Mouse (Mus musculus): ENCODE data around the gene Oaz1. TPM values are rescaled to one million over a fixed set of nuclear protein-coding genes. Genes with fewer than 3 reads are reported as not detected.

Oaz1 gene
- polyA plus RNA-seq, 1 experiment from 2014 or later, result 2,086 TPM

- no peak for ATAC-seq (ENCODE audit: low FRiP score, low TSS enrichment)
- no peak overlapping the region for H3K4me2 ChIP-seq (replicated peaks; ENCODE audit: low read depth, low read length)
- H3K4me1 ChIP-seq (ENCODE audit: insufficient read depth, low read length), result peaks cover 30% of the 10 kb centered on the region
- H3K9me3 ChIP-seq (ENCODE audit: low read length), result no peaks in the 10 kb centered on the region
- 87% methylated on average over 10 of the region's 10 CpGs for WGBS
- peaks cover 49% of the 10 kb centered on the region for H3K36me3 ChIP-seq (ENCODE audit: insufficient read depth, low read length)
- no peaks in the 10 kb centered on the region for H3K27me3 ChIP-seq (ENCODE audit: insufficient read depth, low read length)
- no peak overlapping the region for H3K27ac ChIP-seq (ENCODE audit: low read length)
- no peak overlapping the region for H3K4me3 ChIP-seq (ENCODE audit: low read length)
- no peak overlapping the region for H3K9ac ChIP-seq (replicated peaks; ENCODE audit: low read length)
Observed at GRCm38 (mm10) chr10:80802204-80802912, 24.1 kb upstream of the Oaz1 start.

GRCm38 (mm10) chr10:80802996-80803395 lies 23.5 kb upstream of the Oaz1 start:
- Histone ChIP-seq H3K9ac (replicated peaks; ENCODE audit: low read length) (no peak overlapping the region), H3K27me3 (ENCODE audit: insufficient read depth, low read length) (0 out of 2 replicates have a peak, but pooled peaks cover under 1% of the 10 kb centered on the region), H3K4me2 (replicated peaks; ENCODE audit: low read depth, low read length) (no peak overlapping the region), H3K36me3 (ENCODE audit: insufficient read depth, low read length) (peaks cover 49% of the 10 kb centered on the region), H3K27ac (ENCODE audit: low read length) (no peak overlapping the region), H3K4me3 (ENCODE audit: low read length) (no peak overlapping the region), H3K4me1 (ENCODE audit: insufficient read depth, low read length) (peaks cover 36% of the 10 kb centered on the region), H3K9me3 (ENCODE audit: low read length) (no peaks in the 10 kb centered on the region)
- ATAC-seq (ENCODE audit: low FRiP score, low TSS enrichment), result no peak
- 82% methylated on average over 3 of the region's 3 CpGs for WGBS

GRCm38 (mm10) chr10:80804340-80804739 lies 22.1 kb upstream of the Oaz1 start:
- H3K27me3 ChIP-seq (ENCODE audit: insufficient read depth, low read length), result peaks cover 4% of the 10 kb centered on the region; the same call in 1 of the 2 replicates
- H3K9ac ChIP-seq (replicated peaks; ENCODE audit: low read length), result no peak overlapping the region
- no peak overlapping the region for H3K27ac ChIP-seq (ENCODE audit: low read length)
- H3K9me3 ChIP-seq (ENCODE audit: low read length), result no peaks in the 10 kb centered on the region
- H3K4me1 ChIP-seq (ENCODE audit: insufficient read depth, low read length), result peaks cover 48% of the 10 kb centered on the region
- ATAC-seq (ENCODE audit: low FRiP score, low TSS enrichment), result no peak
- peaks cover 49% of the 10 kb centered on the region for H3K36me3 ChIP-seq (ENCODE audit: insufficient read depth, low read length)
- no peak overlapping the region for H3K4me2 ChIP-seq (replicated peaks; ENCODE audit: low read depth, low read length)
- no peak overlapping the region for H3K4me3 ChIP-seq (ENCODE audit: low read length)
- WGBS, result 100% methylated on average over 2 of the region's 2 CpGs

DNA sequence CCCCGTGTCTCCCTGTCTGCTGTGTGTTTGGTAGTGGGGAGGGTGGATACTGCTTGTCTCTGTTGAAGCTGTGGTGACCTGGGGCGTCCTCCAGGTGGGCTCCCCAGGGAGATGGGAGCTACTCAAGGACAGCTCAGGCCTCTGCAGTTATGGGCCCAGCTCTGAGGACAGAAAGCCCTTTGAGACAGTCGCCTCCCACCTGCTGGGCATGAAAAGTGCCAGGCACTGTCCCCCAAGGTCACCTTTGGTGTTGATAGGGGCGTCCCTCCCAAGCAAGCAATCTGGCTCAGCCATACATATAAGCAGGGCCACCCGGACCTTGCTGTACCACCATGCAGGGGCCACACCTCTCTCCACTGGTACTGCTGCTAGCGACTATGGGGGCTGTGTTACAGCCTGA lies 21.5 kb upstream of the Oaz1 start, which contains the start of gene Amh:
Gene Amh (plus strand): TSS at position 328 of the 400 bp plus-strand sequence.
- H3K36me3 ChIP-seq (ENCODE audit: insufficient read depth, low read length), result peaks cover 49% of the 10 kb centered on the region
- ATAC-seq (ENCODE audit: low FRiP score, low TSS enrichment), result no peak
- no peak within 1 kb of the TSS for H3K4me3 ChIP-seq (ENCODE audit: low read length)
- H3K4me1 ChIP-seq (ENCODE audit: insufficient read depth, low read length), result peaks cover 46% of the 10 kb centered on the region
- no peak within 1 kb of the TSS for H3K9ac ChIP-seq (replicated peaks; ENCODE audit: low read length)
- H3K9me3 ChIP-seq (ENCODE audit: low read length), result no peaks in the 10 kb centered on the region
- no peak within 1 kb of the TSS for H3K4me2 ChIP-seq (replicated peaks; ENCODE audit: low read depth, low read length)
- H3K27me3 ChIP-seq (ENCODE audit: insufficient read depth, low read length), result peaks cover 4% of the 10 kb centered on the region; the same call in 1 of the 2 replicates
- no peak within 1 kb of the TSS for H3K27ac ChIP-seq (ENCODE audit: low read length)
- 69% methylated on average over 6 of the region's 6 CpGs for WGBS

GRCm38 (mm10) chr10:80805322-80805721 lies 21.1 kb upstream of the Oaz1 start:
- Histone ChIP-seq H3K9ac (replicated peaks; ENCODE audit: low read length) (no peak overlapping the region), H3K9me3 (ENCODE audit: low read length) (no peaks in the 10 kb centered on the region), H3K36me3 (ENCODE audit: insufficient read depth, low read length) (peaks cover 46% of the 10 kb centered on the region), H3K27ac (ENCODE audit: low read length) (no peak overlapping the region), H3K4me2 (replicated peaks; ENCODE audit: low read depth, low read length) (no peak overlapping the region), H3K4me3 (ENCODE audit: low read length) (no peak overlapping the region), H3K4me1 (ENCODE audit: insufficient read depth, low read length) (peaks cover 46% of the 10 kb centered on the region), H3K27me3 (ENCODE audit: insufficient read depth, low read length) (peaks cover 6% of the 10 kb centered on the region)
- WGBS, result 78% methylated on average over 5 of the region's 5 CpGs
- no peak for ATAC-seq (ENCODE audit: low FRiP score, low TSS enrichment)

DNA sequence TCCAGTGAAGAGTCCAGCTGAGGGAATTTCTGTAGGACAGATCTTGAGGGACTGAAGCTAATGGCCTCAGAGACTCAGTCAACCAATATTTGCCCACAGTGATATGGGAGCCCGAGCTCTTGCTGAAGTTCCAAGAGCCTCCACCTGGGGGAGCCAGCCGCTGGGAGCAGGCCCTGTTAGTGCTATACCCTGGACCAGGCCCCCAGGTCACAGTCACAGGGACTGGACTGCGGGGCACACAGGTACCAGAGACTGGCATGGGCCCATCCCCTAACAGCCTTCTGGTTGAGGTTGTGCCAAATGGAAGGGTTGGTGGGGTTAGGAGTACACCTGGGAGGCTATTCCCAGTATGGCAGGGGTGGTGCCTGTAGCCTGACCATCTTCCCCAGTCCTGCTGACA lies 20.5 kb upstream of the Oaz1 start:
- peak; percentile 44 for ATAC-seq (ENCODE audit: low FRiP score, low TSS enrichment)
- no peak overlapping the region for H3K9ac ChIP-seq (replicated peaks; ENCODE audit: low read length)
- peaks cover 42% of the 10 kb centered on the region for H3K36me3 ChIP-seq (ENCODE audit: insufficient read depth, low read length)
- H3K4me2 ChIP-seq (replicated peaks; ENCODE audit: low read depth, low read length), result no peak overlapping the region
- H3K27ac ChIP-seq (ENCODE audit: low read length), result no peak overlapping the region
- H3K27me3 ChIP-seq (ENCODE audit: insufficient read depth, low read length), result peaks cover 6% of the 10 kb centered on the region
- H3K4me3 ChIP-seq (ENCODE audit: low read length), result no peak overlapping the region
- H3K4me1 ChIP-seq (ENCODE audit: insufficient read depth, low read length), result peaks cover 48% of the 10 kb centered on the region
- H3K9me3 ChIP-seq (ENCODE audit: low read length), result no peaks in the 10 kb centered on the region
- 19% methylated on average over 3 of the region's 3 CpGs for WGBS

- Histone ChIP-seq H3K27me3 (ENCODE audit: insufficient read depth, low read length) (peaks cover 6% of the 10 kb centered on the region), H3K9ac (replicated peaks; ENCODE audit: low read length) (peak overlapping the region; percentile 70), H3K4me2 (replicated peaks; ENCODE audit: low read depth, low read length) (peak overlapping the region; percentile 95), H3K27ac (ENCODE audit: low read length) (peak overlapping the region; percentile 66), H3K36me3 (ENCODE audit: insufficient read depth, low read length) (peaks cover 36% of the 10 kb centered on the region), H3K9me3 (ENCODE audit: low read length) (no peaks in the 10 kb centered on the region), H3K4me1 (ENCODE audit: insufficient read depth, low read length) (peaks cover 48% of the 10 kb centered on the region), H3K4me3 (ENCODE audit: low read length) (peak overlapping the region; percentile 49)
- peak; percentile 1; the same call in 1 of the 2 replicates for ATAC-seq (ENCODE audit: low FRiP score, low TSS enrichment)
- WGBS, result 42% methylated on average over 34 of the region's 34 CpGs
Observed at GRCm38 (mm10) chr10:80806341-80807056, 20.0 kb upstream of the Oaz1 start.

GRCm38 (mm10) chr10:80807057-80807627 lies 19.3 kb upstream of the Oaz1 start:
- Histone ChIP-seq H3K27me3 (ENCODE audit: insufficient read depth, low read length) (peaks cover 6% of the 10 kb centered on the region), H3K27ac (ENCODE audit: low read length) (peak overlapping the region; percentile 66), H3K9me3 (ENCODE audit: low read length) (no peaks in the 10 kb centered on the region), H3K4me2 (replicated peaks; ENCODE audit: low read depth, low read length) (peak overlapping the region; percentile 95), H3K4me1 (ENCODE audit: insufficient read depth, low read length) (peaks cover 48% of the 10 kb centered on the region), H3K9ac (replicated peaks; ENCODE audit: low read length) (peak overlapping the region; percentile 70), H3K4me3 (ENCODE audit: low read length) (peak overlapping the region; percentile 49), H3K36me3 (ENCODE audit: insufficient read depth, low read length) (peaks cover 31% of the 10 kb centered on the region)
- ATAC-seq (ENCODE audit: low FRiP score, low TSS enrichment), result peak; percentile 55
- WGBS, result under 1% methylated on average over 58 of the region's 58 CpGs

GRCm38 (mm10) chr10:80808099-80808984 lies 18.1 kb upstream of the Oaz1 start:
- Histone ChIP-seq H3K27ac (ENCODE audit: low read length) (peak overlapping the region; percentile 66), H3K4me2 (replicated peaks; ENCODE audit: low read depth, low read length) (peak overlapping the region; percentile 95), H3K27me3 (ENCODE audit: insufficient read depth, low read length) (peaks cover 6% of the 10 kb centered on the region), H3K36me3 (ENCODE audit: insufficient read depth, low read length) (peaks cover 19% of the 10 kb centered on the region), H3K4me3 (ENCODE audit: low read length) (peak overlapping the region; percentile 49), H3K9me3 (ENCODE audit: low read length) (no peaks in the 10 kb centered on the region), H3K4me1 (ENCODE audit: insufficient read depth, low read length) (peaks cover 52% of the 10 kb centered on the region), H3K9ac (replicated peaks; ENCODE audit: low read length) (peak overlapping the region; percentile 70)
- ATAC-seq (ENCODE audit: low FRiP score, low TSS enrichment), result peak; percentile 4; the same call in 1 of the 2 replicates
- WGBS, result 17% methylated on average over 40 of the region's 40 CpGs

Measured in kidney, embryonic 16.5 days (tissue).